In genomic region chr7:72691859-72692258, GRCm38 (mm10) we compare ENCODE assay signal across 14 mouse cellular contexts.
A peak's percentile ranks its signal among the peaks of the same experiment; 100 is the strongest.
DNase-seq lines count a peak whose midpoint lies in the region; ATAC-seq and TF ChIP-seq lines count a peak whose summit lies in the region.
"Had no signal": no experiment of that assay in that cellular context is flagged by ENCODE, and none has a peak within 500 bp of the region (broad histone marks: within the 10 kb centered on the region; RNA-seq: fewer than 3 reads in every experiment).

No protein-coding gene starts in this region.

- H3K27me3 ChIP-seq in heart, adult 2 months (ENCODE audit: control insufficient read depth, insufficient read depth, low read length): no peaks in the 10 kb centered on the region
- H3K27me3 ChIP-seq: liver, embryonic 12.5 days; Patski had no signal

- H3K4me1 ChIP-seq in heart, adult 2 months (ENCODE audit: control insufficient read depth, insufficient read depth, low read length): no peaks in the 10 kb centered on the region
- H3K4me1 ChIP-seq: liver, embryonic 12.5 days had no signal

- no peak for TF ChIP-seq POLR2A in heart, adult 2 months (IDR thresholded peaks at IDR 0.05; ENCODE audit: insufficient read depth, low read depth, low read length)

- TF ChIP-seq CTCF in heart, adult 2 months (IDR thresholded peaks at IDR 0.05): no peak

- 59% methylated on average over 9 of the region's 9 CpGs for WGBS in heart, adult 2 months

- no peak for DNase-seq in frontal cortex, postnatal 10 days (ENCODE audit: low spot score in 2 of 2)
- DNase-seq in right cerebral cortex, adult 18-20 months: peak; percentile 19
- no peak for DNase-seq in right cerebral cortex, postnatal 14 days
- peak; percentile 36 for DNase-seq in cerebellum, adult 9-11 months
- no peak for DNase-seq in gastrocnemius, adult 8-10 months (ENCODE audit: low spot score in 2 of 2)
- DNase-seq in heart, adult 2 months: no peak
- no peak for DNase-seq in adrenal gland, adult 8-10 months
- DNase-seq: adrenal gland, postnatal 10 days; gastrocnemius, postnatal 10 days; thymus, adult 18-20 months had no signal

- H3K27ac ChIP-seq in heart, adult 2 months: no peak overlapping the region
- H3K27ac ChIP-seq: liver, embryonic 12.5 days had no signal

- ATAC-seq in frontal cortex, adult (ENCODE audit: low TSS enrichment): peak; percentile 67
- ATAC-seq: liver, embryonic 12.5 days; Patski had no signal

- no peaks in the 10 kb centered on the region for H3K36me3 ChIP-seq in heart, adult 2 months (ENCODE audit: control insufficient read depth, insufficient read depth, low read length)
- H3K36me3 ChIP-seq: liver, embryonic 12.5 days had no signal

- H3K9ac ChIP-seq in heart, adult 2 months (ENCODE audit: low read depth, low read length): no peak overlapping the region
- H3K9ac ChIP-seq: liver, embryonic 12.5 days had no signal

- no peaks in the 10 kb centered on the region for H3K79me2 ChIP-seq in heart, adult 2 months (replicated peaks; ENCODE audit: control insufficient read depth, insufficient read depth, low read length)

- no peak overlapping the region for H3K4me3 ChIP-seq in heart, adult 2 months
- H3K4me3 ChIP-seq: erythroblast, embryonic 14.5 days; liver, embryonic 12.5 days had no signal

- intact Hi-C loops in heart, adult 2 months (cut with DNase I): no loop called here

- no peak for TF ChIP-seq EP300 in heart, adult 2 months (IDR thresholded peaks at IDR 0.05; ENCODE audit: insufficient read depth, low read depth, low read length)

Comparison
In these comparisons a context has a peak if more than half of its experiments do, and no peak if none do; other contexts are left out.
1. DNase-seq: peak in right cerebral cortex, adult 18-20 months (single experiment) and cerebellum, adult 9-11 months (single experiment); none in frontal cortex, postnatal 10 days (0 of 2), right cerebral cortex, postnatal 14 days (single experiment), gastrocnemius, adult 8-10 months (0 of 2), heart, adult 2 months (0 of 2) and adrenal gland, adult 8-10 months (single experiment).